Mouse (Mus musculus): ENCODE data around the gene Ttll12.
A peak's percentile ranks its signal among the peaks of the same experiment; 100 is the strongest.

Gene Ttll12

DNA sequence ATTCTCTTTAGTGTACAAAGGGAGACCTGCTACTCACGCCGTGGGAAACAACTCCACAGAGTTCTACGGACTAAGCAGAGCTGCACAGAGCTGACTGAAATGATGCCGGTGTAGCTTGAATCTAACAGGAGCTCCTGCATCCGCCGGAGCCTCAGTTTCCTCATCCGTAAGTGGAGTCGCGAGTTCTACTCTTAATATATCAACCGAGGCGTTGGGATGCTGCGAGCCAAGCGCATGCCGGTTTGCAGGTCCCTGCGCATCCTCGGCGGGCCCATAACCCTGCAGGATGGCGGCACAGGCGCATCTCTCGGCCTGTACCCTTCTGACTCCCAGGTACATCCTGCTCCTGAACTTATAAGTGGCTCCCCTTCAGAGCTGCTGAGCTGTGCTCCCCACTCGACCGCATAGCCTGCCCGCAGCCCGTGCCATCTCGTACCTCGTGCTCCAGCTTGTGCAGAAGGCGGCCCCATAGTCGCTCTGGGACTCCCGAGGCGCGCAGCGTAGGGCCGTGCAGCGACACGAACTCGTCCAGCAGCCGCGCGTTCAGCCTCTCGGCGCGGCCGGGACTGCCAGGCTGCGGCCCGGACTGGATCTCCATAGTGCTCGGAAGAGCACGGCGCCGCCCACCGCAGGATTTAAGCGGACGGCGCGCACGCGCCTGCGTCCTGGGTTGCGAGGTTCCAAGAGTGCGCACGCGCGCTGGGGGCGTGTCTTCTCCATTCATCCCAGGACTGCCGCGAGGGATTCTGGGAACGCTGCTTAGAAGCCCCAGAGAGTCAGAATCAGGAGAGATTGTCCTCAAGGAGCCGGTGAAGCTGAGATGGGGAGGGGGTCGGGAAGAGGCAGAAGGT lies at the start of gene Ttll12:
TSS of gene Ttll12 (minus strand) at position 645 of the 851 bp plus-strand sequence.
- DNase-seq: peak; percentile 95

- no peak for DNase-seq
These were observed 47.6 kb upstream of the Ttll12 start for GRCm38 (mm10) chr15:83642518-83642917.

DNA sequence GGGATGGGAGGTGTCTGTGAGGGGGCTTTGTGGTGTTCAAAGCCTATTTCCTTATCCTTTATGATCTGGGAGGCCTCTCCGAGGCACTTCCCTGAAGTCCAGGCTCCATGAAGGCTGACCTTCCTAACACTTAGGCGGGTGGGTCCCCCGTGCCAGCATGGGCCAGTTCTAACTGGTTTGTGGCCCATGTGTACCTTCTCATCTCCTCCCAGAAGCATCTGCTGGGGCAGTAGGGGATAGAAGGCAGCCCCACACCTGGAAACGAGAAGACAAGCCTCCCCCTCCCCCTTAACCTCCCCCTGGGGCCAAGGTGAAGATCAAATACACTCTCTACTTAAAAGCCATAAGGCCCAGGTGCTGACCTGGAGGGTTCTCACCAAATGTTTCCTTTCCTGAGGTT lies 45.3 kb upstream of the Ttll12 start:
- no peak for DNase-seq

- DNase-seq: no peak
These were observed 44.2 kb upstream of the Ttll12 start for GRCm38 (mm10) chr15:83639160-83639559.

DNA sequence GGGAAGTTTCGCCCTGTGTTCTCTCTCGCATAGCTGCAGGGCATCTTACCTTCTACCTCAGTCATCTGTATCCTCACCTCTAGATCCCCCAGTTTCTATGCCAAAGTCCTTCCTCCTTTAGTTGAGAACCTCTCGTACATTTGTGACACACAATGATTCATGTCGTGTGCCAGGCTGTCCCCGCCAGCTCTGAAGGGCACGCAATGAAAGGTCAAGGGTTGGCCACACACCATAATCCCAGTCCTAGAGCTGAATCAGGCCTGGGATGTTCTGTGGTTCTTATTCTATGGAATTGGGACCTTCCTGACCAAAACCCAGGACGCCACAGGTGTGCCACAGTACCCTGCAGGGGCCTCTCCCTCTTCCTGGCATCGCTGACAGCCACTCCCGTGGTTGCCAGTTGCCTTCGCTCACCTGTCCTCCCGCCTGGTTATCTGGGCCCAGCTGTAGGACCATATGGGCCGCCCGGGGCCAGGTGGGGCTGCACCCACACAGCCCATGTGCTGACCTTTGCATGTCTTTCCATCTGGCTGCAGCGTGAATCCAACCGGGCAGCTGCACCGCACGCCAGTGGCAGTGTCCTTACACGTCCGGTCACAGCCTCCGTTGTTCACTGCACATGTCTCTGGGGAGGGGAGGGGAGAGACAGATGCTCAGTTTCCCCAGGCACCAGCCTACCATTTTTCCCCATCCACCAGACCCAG lies 43.4 kb upstream of the Ttll12 start:
- no peak for DNase-seq

GRCm38 (mm10) chr15:83636759-83637158 lies 41.8 kb upstream of the Ttll12 start:
- no peak for DNase-seq

DNA sequence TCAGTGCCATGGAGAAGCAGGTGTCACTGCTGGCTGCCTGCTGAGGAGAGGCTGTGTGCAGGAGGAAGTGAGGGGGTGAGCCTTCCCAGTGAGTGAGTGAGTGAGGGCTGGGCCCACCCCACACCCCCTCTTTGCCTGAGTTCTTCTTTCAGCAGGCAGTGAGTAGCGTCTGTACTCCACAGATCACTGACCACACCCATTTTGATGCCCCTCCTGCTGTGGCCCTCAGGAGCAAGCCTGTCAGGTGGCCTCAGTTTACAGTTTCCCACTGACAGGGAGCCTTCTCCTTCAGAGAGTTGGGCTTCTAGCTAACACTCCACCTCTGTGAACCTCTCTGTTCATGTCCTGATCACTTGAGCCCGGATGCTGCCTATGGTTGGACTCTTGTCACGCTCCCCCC lies 40.3 kb upstream of the Ttll12 start:
- no peak for DNase-seq

DNA sequence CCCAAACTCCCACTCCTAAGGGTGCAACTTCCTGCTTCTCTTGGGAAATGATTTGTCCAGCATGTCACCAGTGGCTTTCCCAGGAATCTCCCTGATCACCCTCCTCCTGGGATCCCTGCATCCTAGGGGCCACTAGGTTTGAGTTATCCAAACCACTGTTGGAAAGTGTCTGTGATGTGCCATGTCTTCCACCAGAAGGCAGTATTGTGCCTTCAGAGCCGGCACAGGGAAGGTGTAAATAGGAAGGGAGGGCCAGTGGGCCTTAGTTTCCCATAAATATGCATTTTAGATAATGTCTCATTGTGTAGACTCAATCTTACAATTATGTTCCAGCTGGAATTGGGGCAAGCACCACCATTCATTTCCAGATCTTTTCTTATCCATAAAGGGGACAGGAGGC lies 39.1 kb upstream of the Ttll12 start:
- DNase-seq: no peak

- no peak for DNase-seq
These were observed 36.1 kb upstream of the Ttll12 start for GRCm38 (mm10) chr15:83631071-83631470.

DNA sequence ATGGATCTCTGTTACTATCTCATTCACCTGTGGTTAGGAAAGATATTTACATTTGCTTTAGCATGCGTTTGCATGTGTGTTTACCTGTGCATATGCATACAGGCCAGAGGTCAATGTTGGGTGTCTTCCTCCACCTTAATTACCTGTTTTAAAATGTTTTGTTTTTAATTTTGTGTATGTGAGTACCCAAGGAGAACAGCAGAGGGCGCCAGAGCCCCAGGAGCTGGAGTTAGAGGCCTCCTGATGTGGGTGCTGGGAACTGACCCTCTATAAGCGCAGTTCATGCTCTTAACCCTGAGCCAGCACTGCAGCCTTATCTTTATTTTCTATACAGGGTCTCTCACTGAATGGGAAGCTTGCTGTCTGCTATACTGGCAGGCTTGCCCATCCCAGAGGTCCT lies 34.8 kb upstream of the Ttll12 start:
- DNase-seq: no peak

DNA sequence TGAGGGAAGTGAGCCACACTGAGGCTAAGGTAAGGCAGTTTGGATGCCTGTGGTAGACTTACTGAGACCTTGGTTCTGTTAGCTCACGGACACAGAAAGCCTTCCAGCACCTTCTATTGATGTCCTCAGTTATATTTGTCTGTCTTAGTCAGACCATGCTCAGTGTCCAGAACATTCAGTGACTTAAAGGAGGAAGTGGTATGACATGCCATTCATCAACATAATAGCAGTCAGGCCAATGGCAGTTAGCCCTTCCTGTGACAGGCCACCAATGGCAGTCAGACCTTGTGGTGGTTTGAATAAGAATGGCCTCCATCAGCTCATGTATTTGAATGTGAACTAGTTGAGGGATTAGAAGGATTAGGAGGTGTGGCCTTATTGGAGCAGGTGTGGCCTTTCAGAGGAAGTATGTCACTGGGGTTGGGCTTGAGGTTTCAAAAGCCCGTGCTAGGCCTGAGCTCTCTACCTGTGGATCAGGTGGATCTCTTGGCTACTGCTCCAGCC lies 31.2 kb upstream of the Ttll12 start:
- no peak for DNase-seq

GRCm38 (mm10) chr15:83615245-83615644 lies 20.3 kb upstream of the Ttll12 start:
- no peak for DNase-seq

- peak; percentile 85 for DNase-seq
These were observed 12.3 kb upstream of the Ttll12 start for GRCm38 (mm10) chr15:83607115-83607802.

DNA sequence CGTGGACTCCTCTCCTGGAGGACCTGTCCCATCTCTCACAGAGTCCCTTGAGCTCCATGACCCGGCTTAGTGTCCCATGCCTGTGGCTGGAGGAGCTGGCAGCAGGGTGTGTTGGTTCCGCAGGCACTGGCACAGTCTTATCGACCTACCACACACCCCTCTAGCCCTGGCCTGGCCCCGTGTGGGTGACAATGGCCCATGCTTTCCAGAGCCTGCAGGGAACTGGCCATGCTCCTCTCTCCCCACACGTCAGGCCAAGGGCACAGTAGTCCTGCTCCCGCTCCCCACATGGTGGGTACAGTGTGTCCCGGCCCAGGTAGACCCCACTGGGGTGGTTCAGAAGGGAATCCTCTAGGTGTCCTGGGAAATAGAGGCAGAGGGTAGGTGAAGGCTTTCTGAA lies 11.7 kb upstream of the Ttll12 start:
- no peak for DNase-seq

DNA sequence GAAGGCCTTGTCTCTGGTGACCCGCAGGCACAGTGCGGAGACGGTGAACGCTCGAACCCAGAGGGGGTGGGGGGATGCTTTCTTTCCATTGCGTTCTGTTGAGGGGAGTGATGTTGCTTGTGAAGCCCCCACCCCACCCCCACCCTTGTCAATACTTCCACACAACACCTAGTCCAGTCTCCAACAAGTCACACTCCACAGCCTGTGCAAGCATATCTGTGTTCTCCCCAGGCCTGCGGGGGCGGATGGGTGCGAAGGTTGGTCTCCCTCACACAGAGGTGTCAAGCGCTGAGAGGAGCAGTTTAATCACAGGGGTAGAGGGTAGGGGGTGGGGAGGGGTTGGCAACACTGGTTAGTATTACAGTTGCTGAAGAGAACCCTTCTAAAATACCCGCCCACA lies 11.3 kb upstream of the Ttll12 start:
- no peak for DNase-seq

DNA sequence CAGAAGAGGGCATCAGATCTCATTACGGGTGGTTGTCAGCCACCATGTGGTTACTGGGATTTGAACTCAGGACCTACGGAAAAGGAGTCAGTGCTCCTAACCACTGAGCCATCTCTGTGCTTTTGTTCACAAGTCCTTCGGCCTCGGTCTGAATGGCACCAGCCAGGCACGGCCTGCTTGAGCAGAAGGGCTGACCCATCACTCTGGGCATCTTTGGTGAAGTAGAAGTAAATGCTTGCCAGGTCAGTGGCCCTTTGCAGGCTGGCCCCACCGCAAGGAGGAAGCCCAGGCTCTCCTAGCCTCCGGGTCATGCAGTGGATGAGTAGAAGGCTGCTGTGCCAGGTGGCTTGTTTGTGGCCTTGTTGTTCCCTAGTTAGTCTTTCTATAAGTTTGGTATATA lies 8.5 kb upstream of the Ttll12 start:
- DNase-seq: peak; percentile 60

GRCm38 (mm10) chr15:83603046-83603396 lies 8.1 kb upstream of the Ttll12 start:
- peak; percentile 83 for DNase-seq

GRCm38 (mm10) chr15:83602372-83603045 lies 7.6 kb upstream of the Ttll12 start:
- peak; percentile 77 for DNase-seq

DNA sequence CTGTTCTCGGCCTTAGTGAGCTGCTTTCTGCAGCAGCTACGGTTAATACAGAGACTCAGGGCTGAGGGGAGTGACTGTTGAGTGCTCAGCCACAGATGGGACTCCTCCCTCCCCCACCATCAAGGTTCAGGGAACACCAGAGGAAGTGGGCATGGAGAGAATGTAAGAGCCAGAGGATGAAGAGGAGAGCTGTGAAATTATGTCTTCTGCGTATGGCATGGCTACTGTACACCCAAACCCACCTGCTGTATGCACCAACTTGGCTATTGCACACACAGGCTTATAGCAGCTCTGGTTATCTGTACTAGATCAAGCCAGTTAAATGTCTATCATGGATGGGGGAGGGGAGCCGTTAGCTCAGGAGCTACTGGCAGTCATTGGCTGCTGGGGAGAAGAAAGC lies 6.2 kb upstream of the Ttll12 start:
- DNase-seq: peak; percentile 65

DNA sequence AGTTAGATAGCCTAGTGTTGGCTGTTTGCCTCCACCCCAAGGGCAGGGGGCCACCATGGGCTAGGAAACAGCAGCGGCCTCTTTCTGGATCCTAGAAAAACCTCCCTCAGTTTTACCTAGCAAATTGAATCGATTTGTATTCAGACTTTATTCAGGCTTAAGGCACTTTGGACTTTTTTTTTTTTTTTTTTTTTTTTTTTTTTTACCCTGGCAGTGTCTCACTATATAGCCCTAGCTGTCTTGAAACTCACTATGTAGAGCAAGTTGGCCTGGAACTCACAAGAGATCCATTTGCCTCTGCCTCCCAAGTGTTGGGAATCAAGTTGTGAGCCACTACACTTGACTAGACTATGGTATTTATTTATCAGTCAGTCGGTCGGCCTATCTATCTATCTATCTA lies 1.9 kb upstream of the Ttll12 start:
- no peak for DNase-seq

- no peak for DNase-seq
These were observed 381 bp upstream of the Ttll12 start for GRCm38 (mm10) chr15:83595364-83595711.

DNA sequence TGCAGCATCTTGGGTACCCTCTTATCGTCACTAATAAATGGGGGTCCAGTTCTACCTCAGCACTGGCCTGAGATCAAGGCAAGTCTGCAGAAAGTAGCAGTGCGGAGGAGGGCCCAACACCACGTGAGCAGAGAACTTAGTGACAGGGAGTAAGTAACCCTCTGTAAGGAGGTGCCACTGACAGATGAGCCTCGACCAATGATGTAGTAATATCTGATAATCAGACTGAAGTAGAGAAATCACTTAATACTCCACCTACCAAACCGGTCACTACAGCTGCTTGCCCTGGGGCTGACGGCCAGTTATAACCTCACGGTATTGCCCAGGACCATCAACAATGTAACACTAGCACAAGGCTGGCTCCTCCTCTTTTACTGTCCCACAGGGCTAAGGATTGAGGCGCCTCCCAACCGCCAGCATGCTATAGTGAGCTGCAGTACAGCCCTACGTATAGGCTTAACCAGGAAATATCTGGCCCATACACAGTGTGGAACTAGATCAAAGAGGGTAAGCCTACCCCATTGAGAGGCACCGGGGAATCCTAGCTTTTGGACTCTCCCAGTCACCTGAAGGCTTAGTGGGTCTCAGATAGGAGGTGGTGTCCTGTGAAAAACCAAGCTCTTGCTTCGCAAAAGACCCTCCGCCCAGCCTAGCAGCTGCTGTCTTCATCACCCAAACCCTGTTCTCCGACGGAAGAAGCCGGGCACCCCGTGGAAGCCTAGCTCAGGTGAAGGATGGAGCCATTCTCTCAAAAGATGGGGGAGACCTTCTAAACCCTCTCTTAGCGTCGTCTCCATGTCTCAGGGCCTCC lies 1.1 kb downstream of the Ttll12 start:
- DNase-seq: peak; percentile 56
